Mouse (Mus musculus) ES-Bruce4 (cell line): ENCODE results near the gene Tmem45a2. TPM values are rescaled to one million over a fixed set of nuclear protein-coding genes. Genes with fewer than 3 reads are reported as not detected.

Source experiments
- H3K27ac ChIP-seq: 2 replicates; pipeline ENCODE4 v1.5.1; 2012; ENCODE audit warnings: low read length, inconsistent platforms; ENCODE audit not compliant: insufficient read depth
- H3K27me3 ChIP-seq: 2 replicates; pipeline ENCODE4 v1.6.1; 2012; ENCODE audit warnings: mild to moderate bottlenecking, low read length, inconsistent platforms; ENCODE audit not compliant: control insufficient read depth, poor library complexity, insufficient read depth, severe bottlenecking
- H3K36me3 ChIP-seq: 2 replicates; pipeline ENCODE4 v1.6.1; 2012; ENCODE audit warnings: inconsistent platforms, mild to moderate bottlenecking, low read length, moderate library complexity; ENCODE audit not compliant: control insufficient read depth, poor library complexity, insufficient read depth, severe bottlenecking
- H3K4me1 ChIP-seq: one replicate; pipeline ENCODE4 v1.8.1; 2011; ENCODE audit warnings: low read length; ENCODE audit not compliant: control insufficient read depth, insufficient read depth
- H3K4me3 ChIP-seq: 2 replicates; pipeline ENCODE4 v1.5.1; 2011; ENCODE audit warnings: low read depth, mild to moderate bottlenecking, low read length
- H3K9ac ChIP-seq: 2 replicates; pipeline ENCODE4 v1.6.1; 2012; ENCODE audit warnings: low read depth, mild to moderate bottlenecking, inconsistent platforms; ENCODE audit not compliant: poor library complexity, severe bottlenecking
- H3K9me3 ChIP-seq: replicated peaks from 2 replicates; pipeline ENCODE4 v1.6.1; 2012; ENCODE audit warnings: mild to moderate bottlenecking, low read length, inconsistent platforms; ENCODE audit not compliant: control insufficient read depth, poor library complexity, insufficient read depth, severe bottlenecking
- CTCF ChIP-seq: IDR thresholded peaks from one replicate; pipeline ENCODE4 v1.8.1; 2011; ENCODE audit warnings: low read depth, low read length
- EP300 ChIP-seq: IDR thresholded peaks from 2 replicates; pipeline ENCODE4 v1.6.1; 2011; ENCODE audit warnings: low read depth, low read length; ENCODE audit not compliant: insufficient read depth
- POLR2A ChIP-seq: IDR thresholded peaks from one replicate; pipeline ENCODE4 v1.8.1; 2011; ENCODE audit warnings: low read length; ENCODE audit not compliant: insufficient read depth
- polyA plus RNA-seq: library from polyadenylated mRNA; stranded (reverse); fragments of >200 nt; gene quantifications from 2 replicates; pipeline ENCODE4 v1.2.4, GENCODE M21; 2011; ENCODE audit warnings: low read depth; ENCODE audit not compliant: missing spikeins, insufficient read depth, insufficient read length

Tmem45a2 gene
- polyA plus RNA-seq, 1 experiment: not detected

GRCm38 (mm10) chr16:57098468-57099144 lies 27.4 kb upstream of the Tmem45a2 start:
- Histone ChIP-seq H3K36me3 (no peaks in the 10 kb centered on the region), H3K9me3 (no peaks in the 10 kb centered on the region), H3K4me1 (no peaks in the 10 kb centered on the region), H3K27me3 (no peaks in the 10 kb centered on the region), H3K4me3 (no peak overlapping the region), H3K27ac (no peak overlapping the region), H3K9ac (no peak overlapping the region)
- TF ChIP-seq POLR2A (no peak), CTCF (no peak), EP300 (no peak)

- TF ChIP-seq POLR2A (no peak), CTCF (no peak), EP300 (no peak)
- Histone ChIP-seq H3K27me3 (no peaks in the 10 kb centered on the region), H3K27ac (no peak overlapping the region), H3K9me3 (no peaks in the 10 kb centered on the region), H3K36me3 (no peaks in the 10 kb centered on the region), H3K4me1 (no peaks in the 10 kb centered on the region), H3K4me3 (no peak overlapping the region), H3K9ac (no peak overlapping the region)
These were observed 21.9 kb upstream of the Tmem45a2 start for GRCm38 (mm10) chr16:57092911-57093605.

GRCm38 (mm10) chr16:57092460-57092859 lies 21.3 kb upstream of the Tmem45a2 start:
- Histone ChIP-seq H3K4me1 (no peaks in the 10 kb centered on the region), H3K27ac (no peak overlapping the region), H3K9me3 (no peaks in the 10 kb centered on the region), H3K9ac (no peak overlapping the region), H3K36me3 (no peaks in the 10 kb centered on the region), H3K27me3 (no peaks in the 10 kb centered on the region), H3K4me3 (no peak overlapping the region)
- no peak for TF ChIP-seq POLR2A
- TF ChIP-seq CTCF: no peak
- TF ChIP-seq EP300: no peak

GRCm38 (mm10) chr16:57079577-57079976 lies 8.4 kb upstream of the Tmem45a2 start:
- Histone ChIP-seq H3K36me3 (no peaks in the 10 kb centered on the region), H3K9me3 (no peaks in the 10 kb centered on the region), H3K27ac (no peak overlapping the region), H3K9ac (no peak overlapping the region), H3K27me3 (no peaks in the 10 kb centered on the region), H3K4me3 (no peak overlapping the region), H3K4me1 (no peaks in the 10 kb centered on the region)
- TF ChIP-seq EP300 (no peak), CTCF (no peak), POLR2A (no peak)

- Histone ChIP-seq H3K9ac (no peak overlapping the region), H3K4me3 (peak overlapping the region; percentile 24)
- TF ChIP-seq CTCF (no peak), EP300 (no peak), POLR2A (no peak)
These were observed 4.8 kb upstream of the Tmem45a2 start for GRCm38 (mm10) chr16:57075986-57076385.

GRCm38 (mm10) chr16:57062045-57062444 lies 9.1 kb downstream of the Tmem45a2 start:
- Histone ChIP-seq H3K36me3 (no peaks in the 10 kb centered on the region), H3K9ac (no peak overlapping the region), H3K4me1 (no peaks in the 10 kb centered on the region), H3K27ac (no peak overlapping the region), H3K27me3 (no peaks in the 10 kb centered on the region), H3K9me3 (no peaks in the 10 kb centered on the region), H3K4me3 (no peak overlapping the region)
- TF ChIP-seq POLR2A (no peak), CTCF (no peak), EP300 (no peak)

More at GRCm38 (mm10) chr16:57075986-57076385, 4.8 kb upstream of the Tmem45a2 start:
- no peaks in the 10 kb centered on the region for H3K27me3 ChIP-seq
- H3K36me3 ChIP-seq: no peaks in the 10 kb centered on the region
- H3K4me1 ChIP-seq: no peaks in the 10 kb centered on the region
- no peaks in the 10 kb centered on the region for H3K9me3 ChIP-seq
- no peak overlapping the region for H3K27ac ChIP-seq
